Mouse (Mus musculus): ENCODE measurements around the gene Dock9.

- TF ChIP-seq POLR2A (IDR thresholded peaks at IDR 0.05; ENCODE audit: low read depth, low read length): no peak
- TF ChIP-seq CTCF (conservative IDR thresholded peaks at IDR 0.05; ENCODE audit: insufficient read depth, insufficient read length, low read depth, low read length): no peak
Measured at GRCm38 (mm10) chr14:121788451-121788850, 9.2 kb downstream of the Dock9 start.
